Mouse (Mus musculus) telencephalon, adult 2 months (tissue): ENCODE measurements around the gene Fscn3.

ENCODE experiments used
- DNase-seq: peaks from one replicate; pipeline ENCODE4 v3.0.0-alpha.2; 2011; ENCODE audit warnings: low read depth, low spot score

Fscn3 gene

DNA sequence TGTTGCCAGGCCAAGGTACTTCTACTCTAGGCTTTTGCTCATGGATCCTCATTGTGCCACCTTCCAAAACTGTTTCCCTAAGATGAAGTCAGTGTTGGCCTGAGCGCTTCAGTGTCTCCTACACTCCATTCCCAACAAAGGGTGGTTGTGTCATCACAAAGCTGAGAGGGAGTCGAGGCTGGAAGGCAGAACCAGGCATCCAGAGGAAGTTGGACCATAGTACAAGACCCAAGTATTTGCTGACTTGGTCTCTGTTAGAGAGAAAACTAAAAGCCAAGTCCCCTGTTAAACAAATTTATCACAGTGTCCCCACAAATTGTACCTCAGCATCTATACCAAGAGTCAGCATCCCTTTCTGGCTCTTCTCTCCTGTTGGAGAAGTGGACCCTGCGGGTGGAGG is 701 bp downstream of the Fscn3 start, which contains the start of gene Gcc1:
Gene Gcc1 (minus strand): TSS at position 101 of the 400 bp plus-strand sequence.
- no peak for DNase-seq

DNA sequence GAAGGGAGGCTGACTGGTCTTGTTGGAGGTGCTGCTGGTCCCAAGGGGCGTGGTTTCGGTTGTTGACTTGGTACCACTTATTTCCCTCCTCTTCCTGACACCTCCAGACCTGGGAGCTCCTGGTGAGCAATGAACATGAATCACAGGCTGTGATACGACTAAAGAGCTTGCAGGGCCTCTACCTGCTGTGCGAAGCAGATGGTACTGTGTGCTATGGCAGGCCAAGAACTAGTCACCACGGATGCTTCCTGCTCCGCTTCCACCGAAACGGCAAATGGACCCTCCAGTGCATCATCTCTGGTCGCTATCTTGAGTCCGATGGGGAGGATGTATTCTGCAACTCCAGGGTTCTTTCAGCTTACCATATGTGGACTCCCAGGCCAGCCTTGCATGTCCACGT is 2.3 kb downstream of the Fscn3 start:
- DNase-seq, result no peak

DNA sequence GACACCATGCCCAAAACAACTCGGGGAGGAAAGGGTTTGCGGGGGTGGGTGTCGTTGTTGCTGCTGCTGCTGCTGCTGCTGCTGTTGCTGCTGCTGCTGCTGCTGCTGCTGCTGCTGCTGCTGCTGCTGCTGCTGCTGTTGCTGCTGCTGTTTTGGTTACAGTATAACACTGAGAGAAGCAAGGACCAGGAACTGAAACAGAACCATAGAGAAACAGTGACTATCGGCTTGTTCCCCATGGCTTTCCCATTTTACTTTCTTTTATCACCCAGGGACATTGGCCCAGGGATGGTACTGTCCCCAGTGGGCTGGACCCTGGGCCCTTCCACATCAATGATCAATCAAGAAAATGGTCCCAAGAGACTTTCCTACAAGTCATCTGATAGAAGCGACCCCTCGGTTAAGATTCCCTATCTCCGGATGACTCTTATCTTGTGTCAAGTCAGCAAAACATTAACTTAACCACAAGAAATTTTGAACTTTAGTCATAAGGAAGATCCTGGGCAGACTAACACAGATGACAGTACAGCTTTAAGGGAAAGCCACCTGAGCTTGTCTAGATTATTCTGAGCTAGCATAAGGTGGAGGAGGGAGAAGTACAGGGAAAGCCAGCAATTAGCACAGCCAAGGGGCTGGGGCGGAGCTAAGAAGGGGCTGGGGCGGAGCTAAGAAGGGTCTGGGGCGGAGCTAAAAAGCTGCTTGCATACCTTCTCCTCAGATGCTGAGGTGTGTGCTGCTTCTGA is 3.4 kb downstream of the Fscn3 start:
- no peak for DNase-seq

DNA sequence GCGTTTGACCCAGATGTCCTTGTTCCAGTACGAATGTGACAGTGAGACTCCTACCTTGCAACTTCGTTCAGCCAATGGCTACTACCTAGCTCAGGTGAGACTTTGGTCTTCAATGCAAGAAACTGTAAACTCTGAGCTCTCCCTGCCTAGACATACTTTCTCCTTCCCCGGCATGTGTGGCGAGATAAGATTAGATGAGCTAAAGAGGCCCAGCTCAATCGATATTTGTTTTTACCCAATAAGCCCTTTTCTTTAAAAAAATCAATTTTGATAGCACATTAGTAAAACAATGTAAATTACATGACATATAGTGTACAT is 3.9 kb downstream of the Fscn3 start:
- no peak for DNase-seq

DNA sequence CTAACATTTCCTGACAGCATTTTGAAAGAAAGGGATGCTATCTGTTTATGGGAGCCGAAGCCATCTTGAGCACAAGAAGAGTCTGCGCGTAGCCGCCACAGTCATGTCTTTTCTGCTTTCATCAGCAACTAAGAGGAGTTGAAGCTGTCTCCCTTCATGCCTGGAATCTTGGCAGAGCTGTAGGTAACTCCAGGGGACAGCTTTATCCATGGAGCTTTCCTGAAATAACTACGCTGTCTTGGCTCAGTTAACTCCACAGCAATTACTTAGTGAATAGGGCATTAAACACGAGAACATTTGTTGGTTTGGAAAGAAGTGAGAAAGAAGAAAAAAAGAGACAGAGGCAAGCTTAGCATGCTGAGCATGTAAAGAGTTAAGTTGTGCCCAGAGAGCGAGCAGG is 20.3 kb downstream of the Fscn3 start:
- no peak for DNase-seq

DNA sequence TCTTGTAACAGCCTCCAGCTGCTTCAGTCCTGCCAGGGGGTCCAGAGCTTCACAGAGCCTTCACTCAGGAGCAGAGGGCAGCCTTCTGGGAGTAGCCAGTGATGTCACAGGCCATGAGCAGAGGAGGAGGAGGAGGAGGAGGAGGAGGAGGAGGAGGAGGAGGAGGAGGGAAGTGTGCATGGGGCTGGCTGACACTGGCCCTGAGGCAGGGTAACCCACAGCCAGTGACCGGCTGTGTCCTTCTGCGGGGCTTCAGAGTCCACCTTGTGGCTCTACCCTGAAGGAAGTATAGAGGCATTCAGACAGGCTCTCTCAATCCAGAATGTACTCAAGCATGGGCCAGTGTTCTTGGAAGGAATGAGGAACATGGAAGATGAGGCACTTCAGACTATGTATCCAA is 21.7 kb downstream of the Fscn3 start, which contains the start of gene Pax4:
Gene Pax4 (minus strand): TSS at position 101 of the 400 bp plus-strand sequence.
- no peak for DNase-seq

DNA sequence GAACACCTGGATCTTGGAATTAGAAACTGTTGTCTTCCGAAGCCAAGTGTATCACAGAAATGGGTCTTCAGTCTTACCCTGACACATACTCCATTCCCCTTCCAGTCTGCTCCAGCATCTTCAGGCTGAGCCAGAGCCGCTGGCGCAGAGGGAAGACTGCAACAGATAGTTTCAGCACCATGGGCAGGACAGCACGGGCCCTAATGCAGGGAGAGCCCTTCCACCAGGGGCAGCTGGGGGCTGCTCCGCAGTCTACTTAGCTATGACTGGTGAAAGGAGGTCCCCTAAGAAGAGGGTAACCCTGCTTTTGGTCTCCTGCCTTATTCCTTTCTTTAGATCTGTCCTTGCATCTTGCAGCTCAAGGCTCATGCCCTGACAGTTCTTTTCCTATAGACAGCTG is 22.9 kb downstream of the Fscn3 start:
- no peak for DNase-seq

DNA sequence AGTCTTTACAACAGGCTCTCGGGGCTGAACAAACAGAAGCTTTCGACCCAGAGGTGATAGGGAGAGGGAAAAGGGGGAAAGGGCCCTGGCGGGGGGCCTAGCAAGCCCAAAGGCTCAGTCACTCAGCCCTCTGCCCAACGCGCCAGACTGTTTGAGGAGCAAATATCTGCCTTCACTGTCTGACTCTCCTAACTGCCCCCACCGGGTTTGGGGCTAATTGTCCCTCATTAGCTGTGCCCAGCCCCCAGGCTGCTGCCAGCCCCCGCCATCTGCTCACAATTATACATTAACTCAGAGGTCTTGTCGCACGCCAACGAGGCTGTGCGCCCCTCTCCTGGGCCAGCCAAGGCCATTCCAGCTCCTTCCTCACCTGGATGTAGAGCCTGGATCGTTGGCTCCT is 23.4 kb downstream of the Fscn3 start:
- DNase-seq, result no peak

DNA sequence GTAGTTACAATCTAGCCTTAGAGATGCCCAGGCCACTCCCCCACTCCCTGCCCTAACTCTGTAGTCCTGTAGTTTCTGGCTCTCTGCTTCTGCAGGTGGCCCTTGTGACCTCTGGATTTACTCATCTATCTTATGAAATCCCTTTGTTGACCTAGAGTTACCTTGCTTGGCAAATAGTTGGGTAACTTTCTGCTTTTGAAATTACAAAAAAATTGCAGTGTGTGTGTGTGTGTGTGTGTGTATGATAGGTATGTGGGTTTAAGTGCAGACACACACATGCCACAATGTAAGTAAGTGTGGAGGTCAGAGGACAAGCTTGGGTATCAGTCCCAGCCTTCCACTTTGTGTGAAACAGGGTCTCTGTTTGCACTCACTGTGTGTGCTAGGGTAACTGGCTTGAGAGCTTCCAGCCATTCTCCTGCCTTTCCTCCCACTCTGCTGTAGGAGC is 31.7 kb downstream of the Fscn3 start:
- no peak for DNase-seq

DNA sequence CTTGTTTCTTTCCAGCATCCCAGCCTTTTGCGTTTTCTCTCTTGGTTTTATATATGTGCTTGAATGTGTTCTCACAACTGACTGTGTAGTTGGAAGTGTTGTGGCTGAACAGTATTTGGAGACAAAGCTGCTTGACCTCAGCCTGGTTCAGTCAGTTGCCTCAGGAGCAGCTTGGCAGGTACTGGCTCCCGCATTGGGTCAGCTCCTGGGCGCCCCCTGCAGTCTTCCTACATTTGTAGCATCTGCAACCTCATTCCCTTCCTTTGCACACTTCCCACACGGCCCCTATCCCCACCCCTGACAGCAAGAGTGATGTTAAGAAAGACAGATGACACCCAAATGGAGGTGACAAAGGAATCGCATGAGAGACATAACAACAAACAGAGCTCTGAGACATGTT is 32.9 kb downstream of the Fscn3 start:
- DNase-seq, result no peak

DNA sequence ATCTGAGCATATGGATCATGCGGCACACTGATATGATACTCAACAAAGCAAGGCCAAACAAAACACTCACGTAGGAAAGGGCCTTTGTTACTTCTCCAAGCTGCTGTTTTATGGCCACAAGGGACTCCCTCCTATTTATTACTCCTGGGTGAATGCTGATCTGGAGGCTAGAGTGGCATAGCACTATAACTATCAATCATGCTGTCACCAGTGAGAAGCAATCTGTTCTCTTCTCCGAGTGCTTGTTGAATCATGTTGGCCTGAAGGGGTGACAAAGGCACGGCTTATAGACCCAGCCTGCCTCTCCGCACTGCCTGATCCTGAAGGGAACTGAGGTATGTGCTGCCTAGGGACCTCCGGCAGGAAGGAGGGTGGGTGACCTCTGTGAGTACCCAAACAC is 37.0 kb downstream of the Fscn3 start:
- no peak for DNase-seq

DNA sequence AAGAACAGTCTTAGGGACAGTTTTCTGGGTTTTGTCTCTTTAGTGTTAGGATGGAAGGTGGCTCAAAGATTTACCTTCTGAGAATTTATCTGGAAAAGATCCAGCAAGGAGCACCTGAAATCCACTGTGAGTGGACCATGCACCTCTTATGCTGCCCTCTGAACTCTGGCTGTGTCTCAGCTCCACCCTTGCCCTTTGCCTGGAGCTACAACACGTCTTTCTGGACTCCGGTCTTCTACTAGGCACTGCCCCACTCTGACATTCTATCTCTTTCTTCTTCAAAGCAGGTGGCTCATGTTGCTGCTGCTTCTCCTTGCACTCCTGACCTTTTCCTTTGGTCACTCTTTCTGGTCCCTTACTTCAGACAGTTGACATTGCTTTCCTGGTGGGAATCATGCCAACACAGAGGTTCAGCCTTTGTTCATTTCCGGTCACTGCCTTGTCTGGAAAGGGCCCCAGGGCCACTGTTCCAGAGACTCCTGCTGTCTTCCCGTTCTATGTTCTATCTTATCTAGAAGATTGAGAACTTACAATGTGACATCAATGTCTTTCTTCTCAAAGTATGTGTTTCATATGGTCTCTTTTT is 42.5 kb downstream of the Fscn3 start:
- no peak for DNase-seq

DNA sequence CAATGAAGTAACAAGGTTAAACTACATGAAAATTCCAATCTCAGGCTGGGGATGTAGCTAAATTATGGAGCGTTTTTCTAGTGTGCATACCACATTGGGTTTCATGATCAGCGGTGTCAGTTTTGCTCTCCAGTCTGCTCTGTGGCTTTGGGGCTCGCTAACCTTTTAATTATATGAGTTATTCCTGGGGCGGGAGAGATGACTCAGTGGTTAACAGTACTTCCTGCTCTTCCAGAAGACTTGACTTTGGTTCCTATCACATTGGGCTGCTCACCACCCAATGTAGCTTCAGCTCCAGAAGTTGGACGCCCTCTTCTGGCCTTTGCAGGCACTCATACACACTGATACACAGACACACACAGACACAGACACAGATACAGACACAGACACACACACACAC is 43.0 kb downstream of the Fscn3 start:
- DNase-seq, result no peak

DNA sequence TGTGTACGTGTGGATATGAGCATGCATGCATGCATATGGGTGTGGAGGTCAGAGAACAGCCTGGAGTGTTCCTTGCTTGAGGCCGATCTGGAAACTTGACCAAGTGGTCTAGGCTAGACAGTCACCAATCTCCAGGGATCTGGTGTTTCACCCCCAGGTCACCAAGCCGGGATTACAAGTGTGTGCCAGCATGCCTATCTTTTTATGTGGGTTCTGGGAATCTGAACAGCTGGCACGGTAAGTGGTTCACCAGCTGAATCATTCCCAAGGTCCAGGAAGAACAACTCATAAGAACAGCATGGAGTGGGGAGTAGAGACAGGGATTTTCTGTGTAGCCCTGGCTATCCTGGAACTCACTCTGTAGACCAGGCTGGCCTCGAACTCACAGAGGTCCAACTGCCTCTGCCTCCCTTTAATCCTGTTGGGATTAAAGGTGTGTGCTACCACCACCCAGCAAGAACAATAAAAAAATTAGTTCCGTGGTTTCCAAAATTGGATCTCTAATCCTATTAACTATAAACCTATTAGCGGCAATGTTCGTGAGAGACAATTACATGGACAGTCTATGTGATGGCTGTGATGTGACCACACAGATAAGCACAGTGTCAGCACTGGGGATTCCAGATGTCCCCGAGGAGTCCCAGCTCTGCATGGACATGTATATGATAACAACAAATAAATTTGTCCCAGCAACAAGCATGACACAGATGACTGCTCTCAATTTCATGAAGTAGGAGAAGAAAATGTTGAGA is 43.9 kb downstream of the Fscn3 start:
- DNase-seq, result no peak

DNA sequence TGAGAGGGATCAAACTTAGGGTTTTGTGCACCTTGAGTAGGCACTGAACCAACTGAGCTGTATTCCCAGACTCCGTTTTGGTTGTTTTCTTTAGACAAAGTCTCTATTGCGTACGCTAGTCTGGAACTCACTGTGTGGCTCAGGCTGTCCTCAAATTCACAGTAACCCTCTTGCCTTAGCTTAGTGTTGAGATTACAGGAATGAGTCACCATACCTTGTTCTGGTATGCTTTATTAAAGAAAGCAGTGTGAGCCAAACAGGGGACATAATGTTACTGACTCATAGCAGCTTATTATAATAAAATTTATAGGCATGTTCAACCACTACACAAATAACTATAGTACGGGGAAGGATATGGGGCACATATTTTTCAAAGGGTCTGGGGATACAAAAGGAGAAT is 46.6 kb downstream of the Fscn3 start:
- DNase-seq, result no peak

DNA sequence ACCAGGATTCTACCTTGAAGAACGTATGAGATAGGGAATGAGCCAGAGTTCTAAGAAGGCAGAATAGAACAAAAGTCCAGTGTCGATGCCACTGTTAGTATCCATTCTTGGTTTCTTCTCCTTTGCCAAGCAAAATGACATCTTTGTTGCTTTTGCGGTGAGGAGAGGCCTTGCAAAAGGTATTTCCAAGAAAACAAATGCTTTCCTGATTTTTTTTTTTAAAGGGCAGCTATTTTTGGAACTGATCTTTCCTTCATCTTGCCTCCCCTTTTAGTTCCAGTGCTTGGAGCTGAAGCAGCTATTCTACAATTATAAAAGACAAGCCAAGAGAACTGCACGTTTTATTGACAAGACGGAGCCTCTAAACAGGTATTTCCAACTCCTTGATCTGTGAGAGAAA is 47.2 kb downstream of the Fscn3 start, which contains the start of gene Snd1:
Gene Snd1 (plus strand): TSS at position 301 of the 400 bp plus-strand sequence.
- DNase-seq, result no peak

DNA sequence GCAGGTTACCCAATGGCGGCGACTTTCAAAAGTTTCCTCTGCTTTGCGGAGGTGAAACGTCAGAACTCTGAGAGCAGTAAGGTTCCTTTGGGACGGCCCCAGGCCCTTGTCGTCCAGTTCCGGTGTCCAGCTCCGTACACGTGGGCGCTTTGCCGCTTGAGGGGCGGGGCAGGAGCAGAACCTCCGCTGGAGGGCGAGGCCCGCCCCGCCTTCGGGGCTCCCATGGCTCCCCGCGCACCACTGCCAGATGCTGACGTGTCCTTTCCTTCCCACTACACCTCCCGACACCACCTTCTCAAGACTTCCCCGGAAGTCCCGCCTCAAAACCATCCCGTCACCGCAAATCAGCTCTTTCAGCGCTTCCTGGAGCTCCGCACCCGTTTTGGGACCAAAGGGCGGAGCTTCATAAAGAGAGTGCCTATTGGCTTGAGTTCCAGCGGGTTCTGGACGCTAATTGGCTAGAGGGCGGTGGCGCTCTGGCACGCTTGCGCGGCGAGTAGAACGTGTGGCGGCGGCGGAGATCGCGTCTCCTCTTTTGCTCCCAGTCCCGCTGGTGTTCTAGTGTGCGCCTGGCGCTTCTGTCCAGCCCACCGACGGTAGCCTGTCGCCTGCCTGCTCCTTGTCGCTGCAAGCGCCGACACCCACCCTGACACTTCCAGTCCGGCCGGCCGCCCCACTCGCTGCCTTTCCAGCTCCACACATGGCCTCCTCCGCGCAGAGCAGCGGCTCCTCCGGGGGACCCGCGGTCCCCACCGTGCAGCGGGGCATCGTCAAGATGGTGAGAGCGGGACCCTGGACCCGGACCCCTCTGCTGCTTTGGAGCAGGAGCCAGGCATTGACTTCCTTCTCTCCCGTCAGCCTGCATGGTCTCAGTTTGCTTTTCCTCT is 52.5 kb downstream of the Fscn3 start:
- DNase-seq, result peak; percentile 100

DNA sequence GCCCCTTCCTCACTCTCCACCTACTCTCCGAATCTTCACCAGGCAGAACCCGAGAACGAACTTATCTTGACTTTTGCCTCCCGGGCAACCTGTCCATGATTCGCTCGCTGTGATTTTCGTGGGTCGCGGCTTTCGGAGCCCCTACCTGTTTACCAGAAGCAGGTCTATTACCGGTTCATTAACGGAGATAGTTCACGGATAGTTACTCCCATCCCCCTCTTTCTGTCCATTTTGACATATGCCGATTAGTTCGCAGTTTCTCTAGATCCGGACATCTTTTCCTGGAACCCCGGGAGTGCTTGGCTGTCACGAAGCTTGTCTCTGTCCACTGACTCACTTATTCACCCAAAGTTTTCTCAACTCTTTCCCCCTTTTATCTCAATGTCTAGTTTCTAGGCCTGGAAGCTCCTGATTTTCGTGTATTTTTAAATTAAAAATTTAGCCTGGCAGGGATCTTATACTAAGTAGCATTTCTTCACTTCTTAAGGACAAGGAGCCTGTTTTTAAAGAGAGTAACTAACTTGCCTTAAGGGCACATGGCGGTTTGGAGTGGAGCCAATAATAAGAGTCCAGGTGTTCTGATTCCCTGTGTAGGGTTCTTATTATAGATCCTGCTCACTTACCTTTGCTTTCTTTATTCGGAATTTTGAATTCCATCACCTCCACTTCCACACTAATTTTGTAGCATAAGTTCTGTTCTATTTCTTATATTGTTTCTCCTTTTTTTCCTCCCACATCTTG is 53.3 kb downstream of the Fscn3 start:
- no peak for DNase-seq

DNA sequence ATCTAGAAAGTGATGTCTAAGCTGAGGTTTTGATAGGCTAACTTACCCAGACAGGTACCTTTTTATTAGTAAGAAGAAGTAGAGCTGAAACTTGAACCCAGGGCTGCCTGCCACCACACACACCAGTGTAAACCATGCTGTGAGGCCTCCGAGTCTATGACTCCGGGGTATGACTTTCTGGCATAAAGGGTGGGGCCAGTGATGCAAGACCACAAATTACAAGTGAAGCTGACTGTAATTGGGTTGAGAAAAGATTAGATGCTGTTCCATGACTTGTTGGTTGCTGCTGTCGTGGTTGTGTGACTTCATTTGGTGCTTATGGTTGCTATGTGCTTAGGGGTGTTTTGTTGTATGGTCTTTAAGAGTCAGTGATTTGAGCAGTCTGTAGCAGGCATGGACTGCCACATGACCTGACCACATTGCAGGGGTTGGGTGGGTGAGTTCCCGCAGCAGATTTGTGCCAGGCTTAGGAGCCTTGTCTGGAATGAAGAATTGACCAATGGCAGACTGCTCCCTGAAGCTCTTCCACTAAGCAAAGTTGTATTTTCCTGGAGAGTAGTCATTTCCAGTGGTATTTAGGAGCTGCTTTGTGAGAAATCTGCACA is 55.2 kb downstream of the Fscn3 start:
- DNase-seq, result no peak

DNA sequence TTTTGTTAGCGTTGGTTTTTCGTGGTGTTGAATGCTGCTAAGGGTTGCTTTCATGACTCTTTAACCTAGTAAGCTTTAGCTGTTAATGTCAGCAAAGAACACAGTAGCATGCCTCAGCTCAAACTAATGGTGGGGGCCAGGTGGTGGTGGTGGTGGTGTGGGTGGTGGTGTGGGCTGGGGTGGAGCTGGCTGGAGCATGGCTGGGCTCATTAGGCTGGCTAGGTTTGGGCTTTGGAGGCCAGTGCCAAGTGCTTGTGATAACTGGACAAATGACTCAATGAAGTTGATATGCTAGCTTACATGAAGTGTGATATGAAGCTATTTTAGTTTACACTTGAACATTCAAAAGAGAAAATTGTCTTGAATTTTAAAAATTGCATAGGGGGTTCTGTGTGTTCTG is 58.4 kb downstream of the Fscn3 start:
- no peak for DNase-seq

DNA sequence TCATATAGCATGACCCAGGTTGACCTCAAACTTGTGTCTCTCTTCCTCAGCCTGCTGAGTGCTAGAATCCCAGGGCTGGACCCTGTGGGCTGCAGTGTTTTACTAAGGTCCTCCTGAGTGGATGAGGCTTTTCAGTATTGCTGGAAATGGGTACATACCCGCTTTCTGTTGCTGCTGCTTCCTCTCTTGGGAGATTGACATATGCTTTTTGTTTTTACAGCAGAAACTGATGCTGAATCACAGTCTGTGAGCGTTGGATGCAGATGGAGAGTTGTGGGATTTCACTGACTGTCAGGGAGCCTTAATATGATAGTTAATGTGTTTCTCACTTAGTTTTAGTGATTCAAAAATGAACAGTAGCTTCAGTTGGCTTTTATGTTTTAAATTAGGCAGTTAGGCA is 58.9 kb downstream of the Fscn3 start:
- DNase-seq, result peak; percentile 26
